Mouse (Mus musculus): ENCODE measurements around the gene Nipal4. TPM values are rescaled to one million over a fixed set of nuclear protein-coding genes. Genes with fewer than 3 reads are reported as not detected.

The Nipal4 gene
- total RNA-seq, 2 experiments from 2014 or later, result 0.10 to 0.22 TPM

- intact Hi-C loops (cut with DNase I), result no loop called here
- no peak for DNase-seq
Observed at GRCm38 (mm10) chr11:46169908-46170307, 3.6 kb upstream of the Nipal4 start.

GRCm38 (mm10) chr11:46168506-46168905 lies 2.2 kb upstream of the Nipal4 start:
- DNase-seq, result no peak
- intact Hi-C loops (cut with DNase I), result no loop called here

DNA sequence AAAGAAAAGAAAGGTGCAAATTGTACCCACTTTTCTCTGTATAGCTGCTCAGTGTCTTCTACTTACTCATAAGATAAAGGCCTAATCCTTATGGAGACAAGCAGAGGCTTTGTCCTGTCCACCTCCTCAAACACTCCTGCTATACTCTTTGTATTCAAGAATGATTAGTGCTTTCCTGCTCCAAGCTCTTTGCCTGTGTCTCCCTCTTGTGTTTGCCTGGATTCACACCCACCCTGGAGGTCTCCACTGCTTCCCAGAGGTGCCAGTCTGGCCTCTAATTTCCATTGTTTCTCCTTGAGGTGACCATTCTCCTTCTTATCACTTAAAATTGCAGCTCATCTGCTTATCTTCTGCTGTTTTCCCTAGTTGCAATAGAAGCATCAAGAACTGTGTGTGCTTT lies 8.8 kb downstream of the Nipal4 start:
- intact Hi-C loops (cut with DNase I), result no loop called here
- DNase-seq, result no peak

DNA sequence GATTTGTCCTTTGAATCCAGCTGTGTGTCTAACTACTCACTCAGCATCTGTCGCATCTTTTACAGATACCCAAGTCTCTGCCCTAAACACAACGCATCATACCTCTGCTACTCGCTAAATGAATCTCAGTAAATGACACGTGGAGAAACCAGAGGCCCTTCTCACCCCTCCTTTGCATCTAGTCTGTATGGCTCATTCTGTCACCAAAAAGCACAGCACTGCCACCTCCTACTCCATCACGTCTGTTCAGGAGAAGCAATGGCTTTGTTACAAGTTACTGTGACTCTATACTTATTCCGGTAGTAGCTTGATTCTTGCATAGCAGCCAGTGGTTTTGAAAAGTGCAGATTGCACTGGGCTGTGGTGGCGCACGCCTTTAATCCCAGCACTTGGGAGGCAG lies 9.4 kb downstream of the Nipal4 start:
- intact Hi-C loops (cut with DNase I), result no loop called here
- DNase-seq, result no peak

DNA sequence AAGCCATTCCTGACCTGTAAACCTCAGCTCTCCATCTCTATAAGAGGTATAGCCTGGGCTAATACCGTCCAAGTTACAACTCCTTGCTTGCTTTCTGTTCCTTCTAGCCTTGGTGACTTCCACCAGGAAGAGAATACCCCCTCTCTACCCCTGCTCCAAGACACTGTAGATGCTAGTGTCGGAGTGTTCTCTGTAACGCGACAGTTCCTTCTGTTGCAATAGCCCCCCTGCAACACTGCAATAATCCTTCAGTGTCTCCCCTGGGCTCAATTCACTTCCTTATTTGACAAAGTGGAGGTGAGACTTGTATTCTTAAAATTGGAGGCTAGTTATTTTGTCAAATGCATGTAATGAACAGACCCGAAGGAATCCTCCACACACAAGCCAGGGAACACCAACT lies 19.7 kb downstream of the Nipal4 start:
- intact Hi-C loops (cut with DNase I), result no loop called here
- DNase-seq, result no peak

DNA sequence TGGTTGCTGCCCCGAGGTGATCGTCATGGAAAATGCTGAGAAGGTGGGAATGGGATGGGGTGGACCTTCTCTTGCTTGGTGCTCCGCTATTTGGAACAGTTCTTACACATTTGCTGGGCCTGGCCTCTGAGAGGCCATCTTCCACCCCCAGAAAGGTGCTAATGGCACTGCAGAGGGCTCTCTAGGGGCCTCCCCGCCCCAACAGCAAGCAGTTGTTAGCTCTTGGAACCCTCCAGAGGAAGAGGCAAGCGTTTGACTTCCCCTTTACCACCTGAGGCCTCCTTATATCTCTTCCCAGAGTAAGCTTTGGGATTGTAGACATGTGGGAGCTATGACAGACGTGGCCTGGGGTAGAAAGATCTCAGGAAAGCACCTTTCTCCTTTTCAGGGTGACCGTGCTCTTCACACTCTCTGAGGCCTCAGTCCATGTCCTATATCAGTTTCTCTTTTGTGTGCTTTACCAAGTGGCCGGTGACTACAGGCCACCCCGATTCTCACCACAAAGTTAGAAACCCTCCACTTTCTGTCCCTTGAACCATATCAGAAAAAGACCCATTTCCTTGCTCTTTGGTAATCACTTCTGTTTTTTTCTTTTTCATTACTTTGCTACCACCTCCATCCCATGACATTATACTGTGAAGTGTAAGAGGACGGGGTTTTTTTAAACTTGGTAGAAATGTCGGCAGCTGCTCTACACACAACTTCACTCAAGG lies 21.0 kb downstream of the Nipal4 start:
- intact Hi-C loops (cut with DNase I), result no loop called here
- DNase-seq, result no peak

GRCm38 (mm10) chr11:46143342-46143741 lies 23.0 kb downstream of the Nipal4 start:
- intact Hi-C loops (cut with DNase I), result no loop called here
- no peak for DNase-seq

DNA sequence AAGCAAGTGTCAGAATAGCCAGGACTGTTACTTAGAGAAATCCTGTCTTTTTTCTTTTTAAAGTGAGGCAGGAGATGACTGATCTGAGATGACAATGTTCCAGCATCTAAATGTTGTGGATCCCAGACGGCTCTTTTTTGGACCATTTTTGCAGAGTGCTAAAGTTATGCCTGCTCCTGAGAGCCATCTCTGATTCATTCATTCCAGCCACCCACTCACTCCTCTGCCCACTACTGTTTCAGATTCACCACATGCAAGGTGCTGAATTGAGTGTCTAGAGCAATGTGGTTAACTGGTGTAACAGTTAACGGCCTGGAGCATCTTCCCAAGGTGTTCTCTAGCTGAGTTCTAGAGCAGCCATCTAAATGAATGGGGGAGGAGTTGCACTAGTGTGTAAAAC lies 31.4 kb downstream of the Nipal4 start:
- intact Hi-C loops (cut with DNase I), result loop anchor here (5.0 kb wide), 1 partner anchor 82 kb away; no protein-coding TSS in a partner anchor
- DNase-seq, result no peak

GRCm38 (mm10) chr11:46131022-46131986 lies 35.0 kb downstream of the Nipal4 start:
- intact Hi-C loops (cut with DNase I), result loop anchor here (5.0 kb wide), 1 partner anchor 86 kb away; no protein-coding TSS in a partner anchor

GRCm38 (mm10) chr11:46128548-46128945 lies 37.8 kb downstream of the Nipal4 start:
- peak; percentile 44 for DNase-seq
- intact Hi-C loops (cut with DNase I), result no loop called here

More at GRCm38 (mm10) chr11:46131022-46131986, 35.0 kb downstream of the Nipal4 start:
- DNase-seq, result no peak

GRCm38 (mm10) chr11:46127621-46128547 lies 38.4 kb downstream of the Nipal4 start:
- intact Hi-C loops (cut with DNase I), result no loop called here
- DNase-seq, result no peak

DNA sequence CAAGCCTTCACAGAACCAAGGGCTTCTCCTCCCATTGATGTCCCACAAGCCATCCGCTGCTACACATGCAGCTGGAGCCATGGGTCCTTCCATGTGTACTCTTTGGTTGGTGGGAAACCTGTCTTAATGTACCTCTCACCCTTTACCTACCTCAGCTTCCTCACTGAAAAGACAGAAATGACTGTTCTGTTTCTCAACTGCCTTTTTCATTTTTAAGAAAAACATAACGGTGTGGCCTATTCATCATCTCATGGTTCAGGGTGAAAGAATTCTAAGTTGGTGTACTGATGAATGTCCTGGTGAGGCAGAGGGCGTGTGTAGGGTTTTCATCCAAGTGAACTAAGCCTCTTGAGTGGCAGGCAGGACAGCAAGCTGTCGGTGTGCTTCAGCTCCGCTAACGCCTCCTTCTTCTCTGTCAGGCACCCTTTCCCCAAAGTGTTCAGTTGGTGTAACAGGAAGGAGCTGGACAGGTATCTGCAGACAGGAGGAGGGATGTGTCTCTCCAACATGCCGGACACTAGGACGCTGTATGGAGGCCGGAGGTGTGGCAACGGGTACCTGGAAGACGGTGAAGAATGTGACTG lies 39.4 kb downstream of the Nipal4 start:
- no peak for DNase-seq
- intact Hi-C loops (cut with DNase I), result no loop called here

DNA sequence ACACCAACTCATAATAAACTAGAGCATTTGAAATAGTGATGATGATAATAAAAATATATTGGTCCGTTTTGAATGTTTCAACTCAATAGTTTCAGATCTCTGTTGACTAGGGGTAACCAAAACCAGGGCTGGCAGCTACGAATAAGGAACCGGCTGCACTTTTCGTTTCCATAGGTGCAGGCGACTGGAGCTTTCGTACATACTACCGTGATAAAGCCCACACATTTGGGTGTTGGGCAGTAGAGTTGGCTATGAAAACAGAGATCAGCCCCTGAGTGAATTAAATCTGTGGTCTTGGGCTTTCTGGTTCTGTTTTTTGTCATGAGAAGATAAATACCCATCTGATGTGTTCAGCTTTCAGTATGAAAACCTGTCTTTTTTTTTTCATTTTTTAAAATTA lies 40.0 kb downstream of the Nipal4 start:
- DNase-seq, result no peak
- intact Hi-C loops (cut with DNase I), result no loop called here

GRCm38 (mm10) chr11:46125835-46126229 lies 40.5 kb downstream of the Nipal4 start:
- intact Hi-C loops (cut with DNase I), result no loop called here

GRCm38 (mm10) chr11:46125093-46125834 lies 41.0 kb downstream of the Nipal4 start:
- intact Hi-C loops (cut with DNase I), result no loop called here
- DNase-seq, result no peak

More at GRCm38 (mm10) chr11:46125835-46126229, 40.5 kb downstream of the Nipal4 start:
- DNase-seq, result no peak

GRCm38 (mm10) chr11:46123328-46123866 lies 42.9 kb downstream of the Nipal4 start:
- no peak for DNase-seq
- intact Hi-C loops (cut with DNase I), result no loop called here

DNA sequence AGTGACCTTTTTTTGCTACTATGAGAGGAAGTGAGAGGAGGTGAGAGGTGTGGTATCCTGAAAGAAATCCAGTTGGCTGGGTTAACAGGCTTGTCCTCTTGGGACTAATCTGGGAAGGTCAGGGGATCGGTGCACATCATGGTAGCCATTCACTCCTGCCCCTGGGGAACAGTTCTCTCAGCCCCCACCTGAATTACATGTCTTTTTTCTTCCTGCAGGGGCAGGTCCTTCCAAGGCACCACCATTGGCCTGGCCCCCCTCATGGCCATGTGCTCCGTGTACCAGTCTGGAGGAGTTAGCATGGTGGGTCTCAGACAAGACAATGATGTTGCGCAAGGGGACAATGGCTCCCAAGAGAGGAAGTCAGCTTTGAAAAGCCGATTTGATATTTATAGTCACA lies 43.4 kb downstream of the Nipal4 start:
- intact Hi-C loops (cut with DNase I), result no loop called here
- DNase-seq, result no peak

GRCm38 (mm10) chr11:46121666-46122065 lies 44.6 kb downstream of the Nipal4 start:
- no peak for DNase-seq
- intact Hi-C loops (cut with DNase I), result no loop called here

- intact Hi-C loops (cut with DNase I), result no loop called here
- no peak for DNase-seq
Observed at GRCm38 (mm10) chr11:46120084-46120483, 46.2 kb downstream of the Nipal4 start.

Data from left cerebral cortex, postnatal 4 days (tissue).